Mouse (Mus musculus) stomach, embryonic 16.5 days (tissue): ENCODE data around the gene Dnase2b. TPM values are rescaled to one million over a fixed set of nuclear protein-coding genes. Genes with fewer than 3 reads are reported as not detected.

ENCODE experiments used
- ATAC-seq: fragments of 200-750 bp; cut with Nextera tagmentation; 2 replicates; pipeline ENCODE4 v1.8.0; 2017; ENCODE audit warnings: moderate number of reproducible peaks, moderate TSS enrichment; ENCODE audit not compliant: insufficient read depth, low FRiP score
- H3K27ac ChIP-seq: fragments of 300-500 bp; sonication (generic); 2 replicates; pipeline ENCODE4 v1.5.1; 2014; ENCODE audit warnings: low read length
- H3K27me3 ChIP-seq: fragments of 300-500 bp; sonication (generic); 2 replicates; pipeline ENCODE4 v1.6.1; 2014; ENCODE audit warnings: low read length, control low read depth, mixed read lengths; ENCODE audit not compliant: control insufficient read depth, insufficient read depth
- H3K36me3 ChIP-seq: fragments of 300-500 bp; sonication (generic); 2 replicates; pipeline ENCODE4 v1.6.1; 2014; ENCODE audit warnings: low read length; ENCODE audit not compliant: control insufficient read depth, insufficient read depth
- H3K4me1 ChIP-seq: fragments of 300-500 bp; sonication (generic); 2 replicates; pipeline ENCODE4 v1.6.1; 2014; ENCODE audit warnings: low read length, control low read depth, mixed read lengths; ENCODE audit not compliant: control insufficient read depth, insufficient read depth
- H3K4me2 ChIP-seq: fragments of 300-500 bp; sonication (generic); 2 replicates; pipeline ENCODE4 v1.6.1; 2014; ENCODE audit warnings: low read depth, low read length, mixed read lengths
- H3K4me3 ChIP-seq: fragments of 300-500 bp; sonication (generic); replicated peaks from 2 replicates; pipeline ENCODE4 v1.5.1; 2014; ENCODE audit warnings: mild to moderate bottlenecking, low read length
- H3K9ac ChIP-seq: fragments of 300-500 bp; sonication (generic); 2 replicates; pipeline ENCODE4 v1.6.1; 2014; ENCODE audit warnings: low read length
- H3K9me3 ChIP-seq: fragments of 300-500 bp; sonication (generic); replicated peaks from 2 replicates; pipeline ENCODE4 v1.6.1; 2016; ENCODE audit warnings: low read length, control low read depth; ENCODE audit not compliant: control insufficient read depth
- WGBS: fragments of 180-500 bp; shearing (Covaris S2); extraction: QIAGEN DNeasy Blood & Tissue Kit; methylation state at CpG from one replicate; pipeline ENCODE4 v1.1.7; 2014; 5-methylcytosine and 5-hydroxymethylcytosine counted together
- polyA plus RNA-seq: library from polyadenylated mRNA; unstranded; fragments of >200 nt; fragmentation: Nextera tagmentation; extraction: Ambion mirVana; gene quantifications from 2 replicates; pipeline ENCODE4 v1.2.1, GENCODE M21; 2015

Gene Dnase2b
- polyA plus RNA-seq, 1 experiment from 2014 or later: 0.28 TPM

- Histone ChIP-seq H3K4me1 (no peaks in the 10 kb centered on the region), H3K36me3 (no peaks in the 10 kb centered on the region), H3K4me2 (no peak overlapping the region), H3K4me3 (no peak overlapping the region), H3K27ac (no peak overlapping the region), H3K27me3 (no peaks in the 10 kb centered on the region), H3K9ac (no peak overlapping the region), H3K9me3 (no peaks in the 10 kb centered on the region)
- no peak for ATAC-seq
- 85% methylated on average over 10 of the region's 10 CpGs for WGBS
These were observed 4.7 kb upstream of the Dnase2b start for GRCm38 (mm10) chr3:146620101-146620500.

GRCm38 (mm10) chr3:146618357-146618756, 3.0 kb upstream of the Dnase2b start:
- Histone ChIP-seq H3K36me3 (no peaks in the 10 kb centered on the region), H3K4me1 (no peaks in the 10 kb centered on the region), H3K27me3 (no peaks in the 10 kb centered on the region), H3K4me2 (no peak overlapping the region), H3K4me3 (no peak overlapping the region), H3K27ac (no peak overlapping the region), H3K9ac (no peak overlapping the region), H3K9me3 (no peaks in the 10 kb centered on the region)
- WGBS: 57% methylated on average over 4 of the region's 4 CpGs
- ATAC-seq: no peak

- H3K27me3 ChIP-seq: no peaks in the 10 kb centered on the region
- no peak overlapping the region for H3K4me3 ChIP-seq
- H3K4me1 ChIP-seq: no peaks in the 10 kb centered on the region
- no peaks in the 10 kb centered on the region for H3K9me3 ChIP-seq
- H3K9ac ChIP-seq: no peak overlapping the region
- no peak overlapping the region for H3K27ac ChIP-seq
- no peak for ATAC-seq
- H3K4me2 ChIP-seq: no peak overlapping the region
- no peaks in the 10 kb centered on the region for H3K36me3 ChIP-seq
These were observed 2.5 kb upstream of the Dnase2b start for GRCm38 (mm10) chr3:146617946-146618345.

GRCm38 (mm10) chr3:146616533-146617283, 1.3 kb upstream of the Dnase2b start:
- Histone ChIP-seq H3K4me2 (no peak overlapping the region), H3K27me3 (no peaks in the 10 kb centered on the region), H3K9me3 (no peaks in the 10 kb centered on the region), H3K36me3 (no peaks in the 10 kb centered on the region), H3K4me3 (no peak overlapping the region), H3K9ac (no peak overlapping the region), H3K27ac (no peak overlapping the region), H3K4me1 (no peaks in the 10 kb centered on the region)
- no peak for ATAC-seq
- 68% methylated on average over 5 of the region's 5 CpGs for WGBS

- H3K27me3 ChIP-seq: no peaks in the 10 kb centered on the region
- no peaks in the 10 kb centered on the region for H3K36me3 ChIP-seq
- no peak for ATAC-seq
- no peaks in the 10 kb centered on the region for H3K9me3 ChIP-seq
- no peaks in the 10 kb centered on the region for H3K4me1 ChIP-seq
- WGBS: 67% methylated on average over 4 of the region's 4 CpGs
- H3K4me3 ChIP-seq: no peak overlapping the region
- H3K9ac ChIP-seq: no peak overlapping the region
- no peak overlapping the region for H3K4me2 ChIP-seq
- no peak overlapping the region for H3K27ac ChIP-seq
These were observed 3.6 kb downstream of the Dnase2b start for GRCm38 (mm10) chr3:146611821-146612220.

GRCm38 (mm10) chr3:146611261-146611660, 4.1 kb downstream of the Dnase2b start:
- no peak for ATAC-seq
- 82% methylated on average over 4 of the region's 4 CpGs for WGBS
- Histone ChIP-seq H3K27me3 (no peaks in the 10 kb centered on the region), H3K4me1 (no peaks in the 10 kb centered on the region), H3K4me3 (no peak overlapping the region), H3K27ac (no peak overlapping the region), H3K4me2 (no peak overlapping the region), H3K9ac (no peak overlapping the region), H3K36me3 (no peaks in the 10 kb centered on the region), H3K9me3 (no peaks in the 10 kb centered on the region)

GRCm38 (mm10) chr3:146610322-146610721, 5.1 kb downstream of the Dnase2b start:
- Histone ChIP-seq H3K4me3 (no peak overlapping the region), H3K36me3 (no peaks in the 10 kb centered on the region), H3K4me1 (no peaks in the 10 kb centered on the region), H3K27ac (no peak overlapping the region), H3K9me3 (no peaks in the 10 kb centered on the region), H3K9ac (no peak overlapping the region), H3K4me2 (no peak overlapping the region), H3K27me3 (no peaks in the 10 kb centered on the region)
- WGBS: 75% methylated on average over 10 of the region's 10 CpGs
- no peak for ATAC-seq

- Histone ChIP-seq H3K27ac (no peak overlapping the region), H3K4me1 (no peaks in the 10 kb centered on the region), H3K4me3 (no peak overlapping the region), H3K36me3 (no peaks in the 10 kb centered on the region), H3K4me2 (no peak overlapping the region), H3K27me3 (no peaks in the 10 kb centered on the region), H3K9ac (no peak overlapping the region), H3K9me3 (no peaks in the 10 kb centered on the region)
- 22% methylated on average over 1 of the region's 1 CpGs for WGBS
- no peak for ATAC-seq
These were observed 8.0 kb downstream of the Dnase2b start for GRCm38 (mm10) chr3:146607368-146607767.

- Histone ChIP-seq H3K4me3 (no peak overlapping the region), H3K27ac (no peak overlapping the region), H3K9ac (no peak overlapping the region), H3K27me3 (no peaks in the 10 kb centered on the region), H3K4me2 (no peak overlapping the region), H3K9me3 (no peaks in the 10 kb centered on the region), H3K4me1 (no peaks in the 10 kb centered on the region), H3K36me3 (no peaks in the 10 kb centered on the region)
- WGBS: 74% methylated on average over 9 of the region's 9 CpGs
- ATAC-seq: no peak
These were observed 10.7 kb downstream of the Dnase2b start for GRCm38 (mm10) chr3:146604647-146605046.
